Mouse (Mus musculus) frontal cortex, adult (tissue): ENCODE results near the gene Pear1.
"Not testable (repeated sequence)": the region's sequence is repeated elsewhere in the genome, so short reads cannot be mapped to it uniquely, and the experiment has no call there.

Experiments
- ATAC-seq: cut with Nextera tagmentation; 2 replicates; pipeline ENCODE4 v1.9.2; 2017; ENCODE audit warnings: mild to moderate bottlenecking, moderate library complexity, mixed read lengths; ENCODE audit not compliant: low TSS enrichment

Gene Pear1

GRCm38 (mm10) chr3:87824206-87824605, at the start of gene Pear1:
Pear1 (minus strand) TSS chr3:87824306.
- ATAC-seq: not testable (repeated sequence)

DNA sequence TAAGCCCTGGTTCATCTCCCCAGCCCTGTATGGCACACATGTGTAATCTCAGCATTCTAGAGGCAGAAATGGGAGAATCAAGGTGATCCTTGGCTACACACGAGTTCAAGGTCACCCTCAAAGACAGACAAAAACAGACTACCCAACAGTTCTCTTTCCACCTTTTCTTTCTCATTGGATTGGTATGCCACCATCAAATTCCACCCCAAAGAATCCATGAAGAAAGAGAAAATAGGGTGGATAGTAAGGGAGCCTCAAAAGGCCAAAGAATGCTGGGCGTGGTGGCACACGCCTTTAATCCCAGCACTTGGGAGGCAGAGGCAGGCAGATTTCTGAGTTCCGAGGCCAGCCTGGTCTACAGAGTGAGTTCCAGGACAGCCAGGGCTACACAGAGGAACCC, 40.0 kb upstream of the Pear1 start:
- ATAC-seq: not testable (repeated sequence)

DNA sequence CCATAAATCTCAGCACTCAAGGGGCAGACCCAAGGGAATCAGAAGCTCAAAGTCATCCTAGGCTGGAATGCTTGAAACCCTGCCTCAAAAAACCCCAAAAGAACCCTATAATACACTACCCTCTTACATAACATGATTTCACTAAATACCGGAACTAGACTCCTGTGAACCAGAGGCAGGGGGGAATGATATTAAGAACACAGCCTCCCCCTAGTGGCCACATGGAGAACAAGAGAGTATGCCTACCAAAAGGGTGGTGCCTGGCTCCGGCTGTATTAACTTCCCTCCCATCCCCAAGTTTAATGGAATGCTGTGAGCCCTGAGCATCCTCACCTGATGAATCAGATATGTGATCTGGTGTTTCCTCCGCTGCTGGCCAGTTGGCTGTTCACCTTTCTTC, 35.7 kb upstream of the Pear1 start:
- peak; percentile 90 for ATAC-seq

- no peak for ATAC-seq
Measured at GRCm38 (mm10) chr3:87857666-87858065, 33.6 kb upstream of the Pear1 start.

DNA sequence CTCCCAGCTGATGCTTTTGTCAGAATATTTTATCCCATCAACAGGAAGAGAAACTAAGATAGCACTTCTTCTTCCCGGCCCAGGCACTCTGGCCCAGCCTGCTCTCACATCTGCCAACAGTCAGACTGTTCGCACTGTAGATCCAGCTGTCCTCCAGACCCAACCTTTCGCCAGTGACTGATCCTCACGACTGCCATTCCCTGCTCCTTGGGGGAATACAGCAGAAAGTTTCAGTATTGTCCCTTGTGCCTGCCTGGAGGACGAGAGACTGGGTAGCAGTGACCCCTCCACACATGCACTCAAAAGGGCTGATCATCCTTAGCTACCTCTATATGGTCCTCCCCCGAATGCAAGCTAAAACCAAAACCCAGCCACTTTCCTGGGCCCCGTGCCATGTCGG, 31.8 kb upstream of the Pear1 start:
- no peak for ATAC-seq

DNA sequence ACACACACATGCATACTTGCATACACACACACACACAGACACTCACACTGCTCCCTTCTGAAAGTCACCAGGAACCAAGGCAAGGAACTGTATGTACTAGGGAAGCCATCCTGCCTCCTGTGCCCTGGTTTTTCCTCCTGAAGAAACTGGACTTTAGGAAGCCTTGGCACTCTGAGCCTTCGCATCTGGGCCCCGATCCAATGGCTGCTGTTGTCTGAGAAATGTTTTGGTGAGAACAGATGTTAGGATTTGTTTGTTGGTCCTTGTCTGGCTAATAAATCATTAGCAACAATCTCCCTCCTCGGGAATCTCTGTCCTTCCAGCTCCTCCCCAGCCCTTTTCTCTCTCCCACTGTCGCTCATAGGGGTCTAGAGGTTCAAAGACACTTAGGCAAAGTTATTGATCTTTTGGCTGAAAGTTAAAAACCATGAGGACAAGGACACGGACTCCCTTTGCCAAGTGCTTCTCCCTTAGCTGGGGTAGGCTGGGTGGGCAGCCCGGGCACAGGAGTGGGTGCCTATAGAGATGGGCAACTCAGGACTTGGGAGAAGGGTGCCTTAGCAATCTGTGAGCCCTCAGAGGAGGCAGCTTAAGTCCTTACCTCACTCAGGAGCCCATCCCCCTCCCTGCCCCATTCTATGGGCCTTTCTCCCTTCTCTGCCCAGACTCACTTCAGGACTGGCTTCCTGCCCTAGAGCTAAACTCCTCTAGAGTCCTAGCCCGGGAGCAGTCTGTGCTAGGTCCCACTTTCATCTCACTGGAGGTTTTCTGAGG, 30.9 kb upstream of the Pear1 start:
- no peak for ATAC-seq

GRCm38 (mm10) chr3:87849117-87849516, 25.0 kb upstream of the Pear1 start:
- ATAC-seq: no peak

GRCm38 (mm10) chr3:87847680-87848079, 23.6 kb upstream of the Pear1 start:
- no peak for ATAC-seq

- no peak for ATAC-seq
Measured at GRCm38 (mm10) chr3:87846650-87847110, 22.6 kb upstream of the Pear1 start, which contains the start of gene Sh2d2a. Sh2d2a (plus strand) TSS chr3:87846755.

GRCm38 (mm10) chr3:87846186-87846585, 22.1 kb upstream of the Pear1 start:
- ATAC-seq: no peak

- ATAC-seq: no peak
Measured at GRCm38 (mm10) chr3:87844981-87845380, 20.9 kb upstream of the Pear1 start.

GRCm38 (mm10) chr3:87840858-87841257, 16.8 kb upstream of the Pear1 start:
- no peak for ATAC-seq

DNA sequence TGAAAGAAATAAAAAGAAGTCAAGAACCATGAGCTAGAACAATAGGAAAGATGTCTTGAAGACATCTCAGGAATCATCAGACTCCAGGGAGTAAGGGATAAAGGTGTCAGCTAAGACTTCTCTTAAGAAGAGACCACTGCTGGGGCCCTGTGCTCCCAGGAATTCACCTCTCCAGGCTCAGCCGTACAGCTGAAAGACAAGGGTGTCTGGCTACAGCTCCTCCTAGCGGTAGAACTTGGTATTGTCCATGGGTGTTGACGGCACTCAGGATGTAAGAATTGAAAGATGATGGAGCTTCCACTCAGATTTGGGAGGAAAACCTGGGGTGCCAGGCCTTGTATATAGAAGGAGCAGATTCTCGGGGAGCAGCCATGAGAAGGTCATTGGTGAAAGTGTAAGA, 14.5 kb upstream of the Pear1 start:
- ATAC-seq: peak; percentile 92

DNA sequence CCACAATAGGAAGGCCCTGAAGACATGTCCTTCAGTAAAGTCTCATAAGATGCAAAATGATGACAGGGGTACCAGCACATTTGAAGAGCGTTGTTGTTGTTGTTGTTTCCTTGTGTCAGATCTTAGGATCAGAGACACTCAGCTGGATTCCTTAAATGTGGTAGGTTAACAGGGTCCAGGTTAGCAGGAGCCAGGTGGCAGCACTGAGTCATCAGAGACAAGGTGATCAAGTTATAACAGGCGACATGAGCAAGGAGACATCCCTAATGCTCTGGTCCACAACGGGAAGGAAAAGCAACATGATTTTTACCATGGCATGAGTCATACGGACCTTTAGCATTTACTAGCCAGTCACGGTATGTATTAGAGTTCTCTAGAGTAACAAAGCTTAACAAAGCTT, 9.4 kb upstream of the Pear1 start:
- no peak for ATAC-seq

DNA sequence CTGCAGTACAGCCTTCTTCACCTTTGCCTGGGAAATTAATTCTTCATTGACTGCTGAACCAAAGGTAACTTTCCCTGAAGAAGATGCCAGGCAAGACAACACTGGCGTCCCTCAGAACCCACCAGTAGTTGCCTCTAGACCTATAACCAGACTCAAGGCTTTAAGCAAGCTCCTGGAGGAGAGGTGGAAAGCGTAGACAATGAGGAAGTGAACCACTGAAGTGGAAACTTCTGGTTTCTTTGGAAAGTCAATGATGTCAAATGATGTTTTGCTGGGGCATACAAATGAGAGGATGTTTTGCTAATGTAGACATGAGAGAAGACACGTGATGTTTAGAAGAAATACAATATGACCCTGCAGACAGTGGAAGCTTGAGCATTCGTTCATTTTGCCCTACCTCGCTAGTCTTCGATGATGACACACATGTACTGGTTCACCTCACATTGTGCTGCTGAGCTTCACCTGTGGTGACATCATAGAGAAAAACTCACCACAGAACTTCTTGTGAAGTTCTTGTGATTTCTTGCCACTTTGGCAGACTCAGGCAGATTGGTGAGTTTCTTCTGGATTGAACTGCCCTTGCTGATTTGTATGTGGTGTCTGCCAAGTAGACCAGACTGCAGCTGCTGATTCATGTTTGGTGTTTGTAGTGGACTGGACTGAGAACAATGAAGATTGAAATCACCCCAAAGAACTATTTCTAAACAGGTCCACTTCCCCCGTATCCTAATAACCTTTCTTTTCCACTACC, 8.2 kb upstream of the Pear1 start:
- ATAC-seq: no peak

GRCm38 (mm10) chr3:87829025-87829424, 4.9 kb upstream of the Pear1 start:
- no peak for ATAC-seq

- no peak for ATAC-seq
Measured at GRCm38 (mm10) chr3:87828435-87828834, 4.3 kb upstream of the Pear1 start.

GRCm38 (mm10) chr3:87818226-87818625, 5.9 kb downstream of the Pear1 start:
- ATAC-seq: no peak

DNA sequence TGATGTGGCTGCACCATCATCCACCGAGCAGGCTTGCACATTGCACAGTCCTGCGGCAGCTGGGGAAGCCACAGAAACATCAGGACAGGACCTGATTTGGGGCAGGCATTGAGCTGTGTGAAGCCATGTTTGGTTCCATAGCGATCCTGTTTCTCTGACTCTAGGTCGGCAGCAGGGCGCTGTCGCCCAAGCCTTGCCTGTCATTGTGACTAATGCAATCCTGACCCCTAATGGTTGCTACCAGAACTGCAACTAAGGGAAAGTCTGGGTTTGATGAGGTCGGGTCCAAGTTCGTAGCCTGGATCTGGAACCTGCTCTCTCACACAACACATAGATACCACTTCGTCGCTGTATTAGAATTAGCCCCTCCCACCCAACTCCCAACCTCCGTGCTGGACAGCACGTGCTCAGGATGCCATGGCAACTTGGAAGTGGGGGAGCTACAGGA, 7.4 kb downstream of the Pear1 start:
- peak; percentile 84 for ATAC-seq

GRCm38 (mm10) chr3:87816166-87816565, 7.9 kb downstream of the Pear1 start:
- ATAC-seq: no peak

DNA sequence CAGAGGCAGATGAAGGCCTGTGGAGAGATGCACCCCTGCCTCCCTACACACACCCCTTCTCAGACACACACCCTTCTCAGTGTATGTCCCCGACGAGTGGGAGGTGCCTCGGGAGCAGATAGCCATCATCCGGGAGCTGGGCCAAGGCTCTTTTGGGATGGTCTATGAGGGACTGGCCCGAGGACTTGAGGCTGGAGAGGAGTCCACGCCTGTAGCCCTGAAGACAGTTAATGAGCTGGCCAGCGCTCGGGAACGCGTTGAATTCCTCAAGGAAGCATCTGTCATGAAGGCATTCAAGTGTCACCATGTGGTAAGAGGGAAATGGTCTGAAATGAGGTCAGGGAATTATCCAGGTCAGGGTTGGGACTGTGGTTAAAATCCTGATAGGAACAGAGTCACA, 11.2 kb downstream of the Pear1 start:
- no peak for ATAC-seq

DNA sequence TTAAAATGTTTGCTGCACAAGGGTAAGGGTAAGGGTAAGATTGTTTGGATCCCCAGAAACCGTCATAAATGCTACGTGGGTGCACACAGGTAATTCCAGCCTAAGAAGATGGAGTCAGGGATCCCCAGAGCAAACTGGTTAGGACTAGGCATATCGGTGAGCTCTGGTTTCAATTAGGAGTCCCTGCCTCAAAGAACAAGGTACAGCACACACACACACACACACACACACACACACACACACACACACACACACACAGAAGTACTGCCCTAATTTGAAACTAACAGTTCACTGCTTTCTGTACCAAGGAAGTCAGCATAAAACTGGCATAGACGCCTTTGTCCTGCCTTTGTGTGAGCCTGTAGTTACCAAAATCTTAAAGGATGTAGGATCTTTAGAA, 11.7 kb downstream of the Pear1 start:
- no peak for ATAC-seq

GRCm38 (mm10) chr3:87811297-87811696, 12.8 kb downstream of the Pear1 start:
- ATAC-seq: no peak
